Mouse (Mus musculus) neural tube, embryonic 13.5 days (tissue): ENCODE results near the gene Nmd3. TPM values are rescaled to one million over a fixed set of nuclear protein-coding genes. Genes with fewer than 3 reads are reported as not detected.

Experiments
- ATAC-seq: fragments of 200-750 bp; cut with Nextera tagmentation; 2 replicates; pipeline ENCODE4 v1.8.0; 2017; ENCODE audit warnings: low read depth, mild to moderate bottlenecking, moderate TSS enrichment, moderate library complexity
- H3K27ac ChIP-seq: fragments of 300-500 bp; sonication (generic); replicated peaks from 2 replicates; pipeline ENCODE4 v1.5.1; 2015; ENCODE audit warnings: moderate library complexity, mild to moderate bottlenecking, inconsistent platforms
- H3K27me3 ChIP-seq: fragments of 300-500 bp; sonication (generic); 2 replicates; pipeline ENCODE4 v1.6.1; 2015; ENCODE audit warnings: mild to moderate bottlenecking, inconsistent platforms
- H3K36me3 ChIP-seq: fragments of 300-500 bp; sonication (generic); 2 replicates; pipeline ENCODE4 v1.6.1; 2015; ENCODE audit warnings: mild to moderate bottlenecking, inconsistent platforms
- H3K4me1 ChIP-seq: fragments of 300-500 bp; sonication (generic); replicated peaks from 2 replicates; pipeline ENCODE4 v1.6.1; 2015; ENCODE audit warnings: inconsistent platforms
- H3K4me2 ChIP-seq: fragments of 300-500 bp; sonication (generic); 2 replicates; pipeline ENCODE4 v1.6.1; 2015; ENCODE audit warnings: inconsistent platforms, mild to moderate bottlenecking, moderate library complexity
- H3K4me3 ChIP-seq: fragments of 300-500 bp; sonication (generic); 2 replicates; pipeline ENCODE4 v1.5.1; 2015; ENCODE audit warnings: mild to moderate bottlenecking, inconsistent platforms
- H3K9ac ChIP-seq: fragments of 300-500 bp; sonication (generic); 2 replicates; pipeline ENCODE4 v1.6.1; 2015; ENCODE audit warnings: moderate library complexity, mild to moderate bottlenecking, inconsistent platforms
- H3K9me3 ChIP-seq: fragments of 300-500 bp; sonication (generic); 2 replicates; pipeline ENCODE4 v1.6.1; 2016; ENCODE audit warnings: inconsistent platforms
- WGBS: fragments of 180-500 bp; shearing (Covaris S2); methylation state at CpG from one replicate; pipeline ENCODE4 v1.1.7; 2015; 5-methylcytosine and 5-hydroxymethylcytosine counted together
- polyA plus RNA-seq: library from polyadenylated mRNA; unstranded; fragments of >200 nt; fragmentation: Nextera tagmentation; extraction: Ambion mirVana; gene quantifications from 2 replicates; pipeline ENCODE4 v1.2.1, GENCODE M21; 2015

Gene Nmd3
- polyA plus RNA-seq, 1 experiment from 2014 or later = 111 TPM

GRCm38 (mm10) chr3:69765206-69765605 is 43.4 kb downstream of the Nmd3 start:
- ATAC-seq = no peak
- no peaks in the 10 kb centered on the region for H3K27me3 ChIP-seq
- 93% methylated on average over 11 of the region's 11 CpGs for WGBS
- H3K27ac ChIP-seq = no peak overlapping the region
- H3K36me3 ChIP-seq = peaks cover 43% of the 10 kb centered on the region
- H3K9ac ChIP-seq = no peak overlapping the region
- H3K9me3 ChIP-seq = no peaks in the 10 kb centered on the region
- no peak overlapping the region for H3K4me2 ChIP-seq
- H3K4me3 ChIP-seq = no peak overlapping the region
- no peaks in the 10 kb centered on the region for H3K4me1 ChIP-seq

- H3K9ac ChIP-seq = no peak overlapping the region
- H3K36me3 ChIP-seq = peaks cover 34% of the 10 kb centered on the region
- H3K4me3 ChIP-seq = no peak overlapping the region
- no peaks in the 10 kb centered on the region for H3K27me3 ChIP-seq
- WGBS = 81% methylated on average over 4 of the region's 4 CpGs
- H3K4me1 ChIP-seq = no peaks in the 10 kb centered on the region
- no peak for ATAC-seq
- H3K9me3 ChIP-seq = no peaks in the 10 kb centered on the region
- no peak overlapping the region for H3K4me2 ChIP-seq
- no peak overlapping the region for H3K27ac ChIP-seq
Observed at GRCm38 (mm10) chr3:69769150-69769549, 47.4 kb downstream of the Nmd3 start.

GRCm38 (mm10) chr3:69773356-69773755 is 51.6 kb downstream of the Nmd3 start:
- no peak for ATAC-seq
- Histone ChIP-seq H3K4me1 (no peaks in the 10 kb centered on the region), H3K27me3 (no peaks in the 10 kb centered on the region), H3K27ac (no peak overlapping the region), H3K9me3 (no peaks in the 10 kb centered on the region), H3K4me2 (no peak overlapping the region), H3K4me3 (no peak overlapping the region), H3K9ac (no peak overlapping the region), H3K36me3 (no peaks in the 10 kb centered on the region)
- WGBS = 83% methylated on average over 4 of the region's 4 CpGs

GRCm38 (mm10) chr3:69779246-69779796 is 57.5 kb downstream of the Nmd3 start:
- WGBS = 67% methylated on average over 4 of the region's 4 CpGs
- no peaks in the 10 kb centered on the region for H3K9me3 ChIP-seq
- H3K27me3 ChIP-seq = no peaks in the 10 kb centered on the region
- H3K27ac ChIP-seq = no peak overlapping the region
- H3K4me3 ChIP-seq = no peak overlapping the region
- H3K9ac ChIP-seq = no peak overlapping the region
- no peak for ATAC-seq
- H3K36me3 ChIP-seq = no peaks in the 10 kb centered on the region
- no peak overlapping the region for H3K4me2 ChIP-seq
- H3K4me1 ChIP-seq = no peaks in the 10 kb centered on the region

GRCm38 (mm10) chr3:69792823-69793417 is 71.1 kb downstream of the Nmd3 start:
- no peak overlapping the region for H3K27ac ChIP-seq
- no peak overlapping the region for H3K9ac ChIP-seq
- 0 out of 2 replicates have a peak, but pooled peaks cover 1% of the 10 kb centered on the region for H3K4me1 ChIP-seq
- no peaks in the 10 kb centered on the region for H3K36me3 ChIP-seq
- no peak overlapping the region for H3K4me3 ChIP-seq
- ATAC-seq = no peak
- H3K9me3 ChIP-seq = no peaks in the 10 kb centered on the region
- no peak overlapping the region for H3K4me2 ChIP-seq
- H3K27me3 ChIP-seq = no peaks in the 10 kb centered on the region
- WGBS = 81% methylated on average over 3 of the region's 3 CpGs

GRCm38 (mm10) chr3:69797533-69797932 is 75.7 kb downstream of the Nmd3 start:
- Histone ChIP-seq H3K27me3 (no peaks in the 10 kb centered on the region), H3K4me2 (no peak overlapping the region), H3K36me3 (no peaks in the 10 kb centered on the region), H3K4me1 (peaks cover 5% of the 10 kb centered on the region), H3K9me3 (no peaks in the 10 kb centered on the region), H3K27ac (no peak overlapping the region), H3K4me3 (no peak overlapping the region), H3K9ac (no peak overlapping the region)
- no peak for ATAC-seq
- WGBS = 89% methylated on average over 4 of the region's 4 CpGs

- H3K4me1 ChIP-seq = peaks cover 5% of the 10 kb centered on the region
- no peak overlapping the region for H3K4me2 ChIP-seq
- no peaks in the 10 kb centered on the region for H3K9me3 ChIP-seq
- H3K36me3 ChIP-seq = no peaks in the 10 kb centered on the region
- no peaks in the 10 kb centered on the region for H3K27me3 ChIP-seq
- H3K4me3 ChIP-seq = no peak overlapping the region
- WGBS = 84% methylated on average over 2 of the region's 2 CpGs
- no peak overlapping the region for H3K9ac ChIP-seq
- ATAC-seq = no peak
- H3K27ac ChIP-seq = no peak overlapping the region
Observed at GRCm38 (mm10) chr3:69797969-69798368, 76.2 kb downstream of the Nmd3 start.

GRCm38 (mm10) chr3:69799096-69799495 is 77.3 kb downstream of the Nmd3 start:
- H3K9ac ChIP-seq = no peak overlapping the region
- no peaks in the 10 kb centered on the region for H3K36me3 ChIP-seq
- H3K4me3 ChIP-seq = no peak overlapping the region
- no peak overlapping the region for H3K27ac ChIP-seq
- H3K27me3 ChIP-seq = no peaks in the 10 kb centered on the region; the same call in 1 of the 2 replicates
- 88% methylated on average over 1 of the region's 1 CpGs for WGBS
- no peak overlapping the region for H3K4me2 ChIP-seq
- H3K9me3 ChIP-seq = no peaks in the 10 kb centered on the region
- H3K4me1 ChIP-seq = peaks cover 5% of the 10 kb centered on the region
- no peak for ATAC-seq

- H3K36me3 ChIP-seq = no peaks in the 10 kb centered on the region
- 34% methylated on average over 7 of the region's 7 CpGs for WGBS
- no peak overlapping the region for H3K27ac ChIP-seq
- H3K9ac ChIP-seq = no peak overlapping the region
- peaks cover 5% of the 10 kb centered on the region for H3K4me1 ChIP-seq
- peak overlapping the region; percentile 20; the same call in 1 of the 2 replicates for H3K4me2 ChIP-seq
- peak; percentile 77 for ATAC-seq
- H3K27me3 ChIP-seq = no peaks in the 10 kb centered on the region; the same call in 1 of the 2 replicates
- H3K4me3 ChIP-seq = no peak overlapping the region
- H3K9me3 ChIP-seq = no peaks in the 10 kb centered on the region
Observed at GRCm38 (mm10) chr3:69800829-69801384, 79.1 kb downstream of the Nmd3 start.

- H3K4me1 ChIP-seq = peaks cover 5% of the 10 kb centered on the region
- no peak overlapping the region for H3K4me2 ChIP-seq
- WGBS = 88% methylated on average over 1 of the region's 1 CpGs
- H3K36me3 ChIP-seq = no peaks in the 10 kb centered on the region
- H3K9me3 ChIP-seq = no peaks in the 10 kb centered on the region
- no peak overlapping the region for H3K9ac ChIP-seq
- no peak overlapping the region for H3K4me3 ChIP-seq
- no peak for ATAC-seq
- H3K27ac ChIP-seq = no peak overlapping the region
- no peaks in the 10 kb centered on the region; the same call in 1 of the 2 replicates for H3K27me3 ChIP-seq
Observed at GRCm38 (mm10) chr3:69803137-69803536, 81.4 kb downstream of the Nmd3 start.
